Mouse (Mus musculus): Measurements from ENCODE around the gene Hist1h2an.
A peak's percentile ranks its signal among the peaks of the same experiment; 100 is the strongest.

Gene Hist1h2an

GRCm38 (mm10) chr13:21782361-21783254 lies 4.4 kb downstream of the Hist1h2an start:
- DNase-seq: peak; percentile 22 to 34

GRCm38 (mm10) chr13:21781639-21782038 lies 5.4 kb downstream of the Hist1h2an start:
- no peak for DNase-seq

GRCm38 (mm10) chr13:21781021-21781555 lies 5.9 kb downstream of the Hist1h2an start:
- DNase-seq: no peak

GRCm38 (mm10) chr13:21779767-21780731 lies 7.0 kb downstream of the Hist1h2an start, which contains the start of gene Hist1h1b:
Gene Hist1h1b, minus strand, starts transcription at chr13:21780625.
- peak; percentile 76 to 83 for DNase-seq

GRCm38 (mm10) chr13:21778814-21779766 lies 7.9 kb downstream of the Hist1h2an start:
- DNase-seq: peak; percentile 68 to 73

GRCm38 (mm10) chr13:21755707-21756106 lies 31.3 kb downstream of the Hist1h2an start:
- DNase-seq: no peak

DNA sequence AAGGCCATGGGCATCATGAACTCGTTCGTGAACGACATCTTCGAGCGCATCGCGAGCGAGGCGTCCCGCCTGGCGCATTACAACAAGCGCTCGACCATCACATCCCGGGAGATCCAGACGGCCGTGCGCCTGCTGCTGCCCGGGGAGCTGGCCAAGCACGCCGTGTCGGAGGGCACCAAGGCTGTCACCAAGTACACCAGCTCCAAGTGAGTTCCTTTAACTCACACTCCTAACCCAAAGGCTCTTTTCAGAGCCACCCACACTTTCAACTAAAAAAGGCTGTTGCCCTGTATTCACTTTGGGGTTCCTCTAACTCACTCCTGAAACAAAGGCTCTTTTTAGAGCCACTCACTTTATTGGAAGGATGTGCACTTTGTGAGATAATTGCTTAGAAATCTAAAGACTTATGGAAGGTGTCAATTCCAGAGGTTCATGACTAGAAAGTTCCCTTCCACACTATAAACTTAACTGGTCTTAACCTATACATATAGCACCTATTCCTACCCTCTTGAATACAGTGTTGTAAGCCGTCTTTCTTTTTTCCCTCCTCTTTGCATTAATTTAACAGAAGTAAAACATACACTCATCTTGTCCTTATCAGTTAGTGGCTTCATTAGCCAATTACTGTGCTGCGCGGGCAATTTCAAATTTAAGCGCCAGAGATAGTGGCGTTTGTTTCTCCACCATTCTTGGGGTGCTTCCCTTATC lies 32.6 kb downstream of the Hist1h2an start:
- DNase-seq: peak in 1 of 2 experiments; percentile 42

GRCm38 (mm10) chr13:21753524-21754285 lies 33.3 kb downstream of the Hist1h2an start, which contains the start of the genes Hist1h2ak and Hist1h2bn:
Gene Hist1h2ak, minus strand, starts transcription at chr13:21753827.
Gene Hist1h2bn, plus strand, starts transcription at chr13:21754123.
- peak; percentile 67 to 70 for DNase-seq

DNA sequence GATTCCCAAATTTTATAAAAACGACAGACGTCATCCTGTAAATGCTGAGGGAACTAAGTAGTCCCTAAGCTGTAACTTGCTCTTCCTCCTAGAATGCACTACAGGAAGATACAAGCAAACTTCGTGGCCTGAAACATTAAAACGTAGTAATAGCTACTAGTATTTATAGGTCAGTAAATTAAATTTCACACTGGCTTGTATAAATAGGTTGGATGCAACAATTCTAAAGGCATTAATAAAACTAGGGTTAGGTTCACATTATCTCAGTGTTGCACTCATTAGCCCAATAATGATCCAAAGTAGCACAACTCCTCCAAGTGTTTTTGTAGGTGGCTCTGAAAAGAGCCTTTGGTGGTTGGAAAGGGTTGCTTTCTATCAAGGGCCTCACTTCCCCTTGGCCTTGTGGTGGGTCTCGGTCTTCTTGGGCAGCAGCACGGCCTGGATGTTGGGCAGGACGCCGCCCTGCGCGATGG lies 33.9 kb downstream of the Hist1h2an start:
- no peak for DNase-seq

GRCm38 (mm10) chr13:21752356-21752755 lies 34.7 kb downstream of the Hist1h2an start:
- DNase-seq: no peak

GRCm38 (mm10) chr13:21751827-21752226 lies 35.2 kb downstream of the Hist1h2an start:
- no peak for DNase-seq

- DNase-seq: no peak
Measured at GRCm38 (mm10) chr13:21751417-21751816, 35.6 kb downstream of the Hist1h2an start.

DNA sequence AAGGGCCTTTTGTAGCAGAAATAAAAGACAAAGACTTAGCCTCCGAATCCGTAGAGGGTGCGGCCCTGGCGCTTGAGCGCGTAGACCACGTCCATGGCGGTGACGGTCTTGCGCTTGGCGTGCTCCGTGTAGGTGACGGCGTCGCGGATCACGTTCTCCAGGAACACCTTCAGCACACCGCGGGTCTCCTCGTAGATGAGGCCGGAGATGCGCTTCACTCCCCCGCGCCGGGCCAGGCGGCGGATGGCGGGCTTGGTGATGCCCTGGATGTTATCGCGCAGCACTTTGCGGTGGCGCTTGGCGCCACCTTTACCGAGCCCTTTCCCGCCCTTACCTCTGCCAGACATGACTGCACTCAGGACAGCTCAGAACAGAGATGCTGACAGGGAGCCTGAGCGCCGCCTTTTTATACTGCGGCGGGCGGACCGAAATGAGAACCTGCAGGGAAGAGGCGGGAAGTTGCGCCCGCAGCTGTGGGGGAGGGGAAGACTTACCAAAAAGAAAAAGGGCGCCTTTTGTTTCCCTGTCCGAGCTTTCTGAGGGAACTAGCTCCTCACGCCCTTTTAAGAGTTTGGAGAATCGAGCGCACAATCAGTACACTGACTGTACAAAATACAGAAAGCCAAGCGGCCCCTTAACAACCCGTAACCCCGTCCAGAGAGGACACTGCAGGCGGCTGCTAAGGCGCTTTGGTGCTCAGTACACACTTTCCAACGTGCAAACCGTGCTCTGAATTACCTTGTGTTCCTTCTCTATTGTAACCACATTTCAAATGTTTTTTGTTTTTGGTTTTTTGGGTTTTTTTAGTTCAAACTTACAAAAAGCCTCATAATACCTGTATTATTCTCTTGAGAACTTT lies 36.6 kb downstream of the Hist1h2an start, which contains the start of gene Hist1h4k:
Gene Hist1h4k (minus strand): TSS at position 347 of the 859 bp plus-strand sequence.
- DNase-seq: peak; percentile 95

- DNase-seq: no peak
Measured at GRCm38 (mm10) chr13:21749387-21750158, 37.4 kb downstream of the Hist1h2an start.

GRCm38 (mm10) chr13:21745006-21745405 lies 42.0 kb downstream of the Hist1h2an start:
- DNase-seq: no peak

Data from cerebellum, postnatal 25 days (tissue).